Mouse (Mus musculus): ENCODE measurements around the gene Hdac5. TPM values are rescaled to one million over a fixed set of nuclear protein-coding genes. Genes with fewer than 3 reads are reported as not detected.

Gene Hdac5
- 88.2 TPM in 2 replicates for polyA plus RNA-seq (2015; fragmentation: Nextera tagmentation; extraction: Ambion mirVana)

DNA sequence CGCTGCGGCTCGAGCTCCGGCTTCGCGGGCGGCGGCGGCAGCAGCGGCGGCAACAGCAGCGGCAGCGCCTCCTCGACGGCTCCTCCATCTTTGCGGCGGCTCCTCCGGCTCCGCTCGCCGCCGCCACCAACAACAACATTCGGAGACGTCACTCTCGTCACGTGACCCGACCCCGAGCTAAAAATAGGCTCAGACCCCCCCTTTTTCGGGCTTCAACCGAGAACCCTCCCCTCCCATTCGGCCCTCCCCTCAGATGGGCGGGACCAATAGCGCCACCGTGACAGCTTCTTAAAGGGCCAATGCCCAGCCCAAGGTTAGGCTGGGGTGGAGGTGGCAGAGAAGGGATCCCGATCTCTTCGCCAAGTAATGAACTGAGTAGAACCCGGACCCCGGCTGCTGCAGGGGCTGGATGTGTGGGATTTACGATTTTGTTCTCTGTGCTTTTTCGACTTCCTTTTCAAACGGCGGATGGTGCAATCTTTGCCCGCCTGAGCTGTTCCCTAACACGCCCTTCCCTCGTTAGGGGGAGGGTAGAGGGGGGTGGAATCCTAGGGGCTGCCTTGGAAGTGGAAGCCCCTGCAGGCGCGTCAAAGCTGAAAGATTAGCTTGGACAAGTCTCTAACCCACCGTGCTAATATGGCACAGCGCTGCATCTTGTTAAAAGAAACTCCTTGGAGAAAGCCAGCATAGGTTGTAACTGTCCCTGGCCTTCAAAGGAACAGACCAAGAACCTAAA lies at the start of gene Hdac5:
TSS of gene Hdac5 (minus strand) at position 161 of the 736 bp plus-strand sequence.
- Histone ChIP-seq H3K27ac (peak within 1 kb of the TSS; percentile 93), H3K4me3 (peak within 1 kb of the TSS; percentile 79)
- WGBS, result under 1% methylated on average over 27 of the region's 49 CpGs

DNA sequence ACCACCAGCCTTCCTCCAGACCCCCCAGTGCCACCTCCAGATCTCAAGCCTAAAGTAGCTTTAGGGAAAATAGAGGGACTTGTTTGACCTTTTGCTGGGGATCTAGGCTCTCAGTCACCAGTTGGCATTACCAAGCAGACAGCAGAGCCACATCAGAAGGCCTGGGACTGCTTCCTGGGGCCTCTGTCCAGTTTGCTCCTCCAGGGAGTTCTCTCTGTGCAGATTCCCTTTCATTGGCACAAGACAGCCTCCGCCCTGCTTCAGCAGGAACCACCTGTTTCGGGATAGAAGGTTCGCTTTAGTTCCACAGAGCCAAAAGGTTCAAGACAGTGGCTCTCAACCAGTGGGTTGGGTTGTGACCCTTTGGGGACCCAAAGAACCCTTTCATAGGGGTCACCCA lies 49.6 kb upstream of the Hdac5 start:
- no peaks in the 10 kb centered on the region for H3K9me3 ChIP-seq (replicated peaks)
- no peak for ATAC-seq
- WGBS, result 90% methylated on average over 3 of the region's 3 CpGs
- no peak overlapping the region for H3K4me2 ChIP-seq
- H3K9ac ChIP-seq, result no peak overlapping the region
- H3K27me3 ChIP-seq, result peaks cover 20% of the 10 kb centered on the region
- H3K27ac ChIP-seq, result no peak overlapping the region
- H3K36me3 ChIP-seq (ENCODE audit: poor library complexity, severe bottlenecking), result no peaks in the 10 kb centered on the region
- H3K4me3 ChIP-seq, result no peak overlapping the region
- H3K4me1 ChIP-seq, result peaks cover 9% of the 10 kb centered on the region

More for the DNA sequence above, at the start of gene Hdac5:
- ATAC-seq, result peak; percentile 86
- no peaks in the 10 kb centered on the region for H3K27me3 ChIP-seq
- peak within 1 kb of the TSS; percentile 76 for H3K4me2 ChIP-seq
- H3K9me3 ChIP-seq (replicated peaks), result no peaks in the 10 kb centered on the region
- H3K36me3 ChIP-seq (ENCODE audit: poor library complexity, severe bottlenecking), result no peaks in the 10 kb centered on the region
- H3K9ac ChIP-seq, result peak within 1 kb of the TSS; percentile 90
- H3K4me1 ChIP-seq, result peaks cover 46% of the 10 kb centered on the region

DNA sequence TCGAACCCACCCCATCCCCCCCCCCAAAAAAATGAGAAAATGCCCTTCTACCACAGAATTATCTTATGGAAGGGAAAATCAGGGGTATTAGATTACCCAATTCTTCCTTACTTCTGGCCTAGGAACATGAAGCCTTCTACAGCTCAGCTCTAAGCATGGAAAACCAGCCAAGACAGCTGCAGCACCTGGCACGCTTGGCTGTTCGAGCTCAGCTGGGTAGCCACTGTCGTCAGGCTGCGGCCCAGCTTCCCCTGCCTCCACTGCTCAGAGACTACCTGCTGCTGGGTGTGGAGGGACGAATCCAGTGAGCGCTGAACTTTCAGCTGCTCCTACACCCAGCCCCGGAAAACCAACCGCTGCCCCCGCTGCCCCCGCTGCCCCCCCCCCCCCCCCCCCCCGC lies 47.8 kb upstream of the Hdac5 start:
- no peak overlapping the region for H3K27ac ChIP-seq
- H3K36me3 ChIP-seq (ENCODE audit: poor library complexity, severe bottlenecking), result no peaks in the 10 kb centered on the region
- no peaks in the 10 kb centered on the region for H3K9me3 ChIP-seq (replicated peaks)
- H3K9ac ChIP-seq, result no peak overlapping the region
- peaks cover 9% of the 10 kb centered on the region for H3K4me1 ChIP-seq
- 59% methylated on average over 9 of the region's 12 CpGs for WGBS
- peaks cover 20% of the 10 kb centered on the region for H3K27me3 ChIP-seq
- H3K4me3 ChIP-seq, result no peak overlapping the region
- no peak overlapping the region for H3K4me2 ChIP-seq
- ATAC-seq, result no peak

DNA sequence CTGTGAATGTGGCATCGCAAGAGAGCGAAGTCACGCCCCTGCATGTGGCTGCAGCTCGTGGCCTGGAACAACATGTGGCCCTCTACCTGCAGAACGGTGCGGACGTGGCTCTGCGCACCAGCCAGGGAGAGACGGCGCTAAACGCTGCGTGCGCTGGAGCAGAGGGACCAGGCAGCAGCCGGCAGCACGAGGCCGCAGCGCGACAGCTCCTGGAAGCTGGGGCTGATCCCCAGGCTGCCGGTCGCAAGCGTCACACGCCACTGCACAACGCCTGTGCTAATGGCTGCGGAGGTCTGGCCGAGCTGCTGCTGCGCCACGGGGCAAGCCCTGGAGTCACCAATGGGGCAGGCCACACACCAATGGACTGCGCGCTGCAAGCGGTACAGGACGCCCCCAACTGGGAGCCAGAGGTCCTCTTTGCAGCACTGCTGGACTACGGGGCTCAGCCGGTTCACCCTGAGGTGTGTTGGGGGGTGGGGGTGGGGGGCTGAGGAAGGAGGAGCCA lies 46.5 kb upstream of the Hdac5 start:
- peaks cover 20% of the 10 kb centered on the region for H3K27me3 ChIP-seq
- peak; percentile 36; the same call in 1 of the 2 replicates for ATAC-seq
- H3K36me3 ChIP-seq (ENCODE audit: poor library complexity, severe bottlenecking), result no peaks in the 10 kb centered on the region
- no peak overlapping the region for H3K27ac ChIP-seq
- H3K4me3 ChIP-seq, result peak overlapping the region; percentile 37
- 1% methylated on average over 33 of the region's 33 CpGs for WGBS
- H3K4me1 ChIP-seq, result peaks cover 9% of the 10 kb centered on the region
- peak overlapping the region; percentile 62 for H3K9ac ChIP-seq
- peak overlapping the region; percentile 73 for H3K4me2 ChIP-seq
- H3K9me3 ChIP-seq (replicated peaks), result no peaks in the 10 kb centered on the region

DNA sequence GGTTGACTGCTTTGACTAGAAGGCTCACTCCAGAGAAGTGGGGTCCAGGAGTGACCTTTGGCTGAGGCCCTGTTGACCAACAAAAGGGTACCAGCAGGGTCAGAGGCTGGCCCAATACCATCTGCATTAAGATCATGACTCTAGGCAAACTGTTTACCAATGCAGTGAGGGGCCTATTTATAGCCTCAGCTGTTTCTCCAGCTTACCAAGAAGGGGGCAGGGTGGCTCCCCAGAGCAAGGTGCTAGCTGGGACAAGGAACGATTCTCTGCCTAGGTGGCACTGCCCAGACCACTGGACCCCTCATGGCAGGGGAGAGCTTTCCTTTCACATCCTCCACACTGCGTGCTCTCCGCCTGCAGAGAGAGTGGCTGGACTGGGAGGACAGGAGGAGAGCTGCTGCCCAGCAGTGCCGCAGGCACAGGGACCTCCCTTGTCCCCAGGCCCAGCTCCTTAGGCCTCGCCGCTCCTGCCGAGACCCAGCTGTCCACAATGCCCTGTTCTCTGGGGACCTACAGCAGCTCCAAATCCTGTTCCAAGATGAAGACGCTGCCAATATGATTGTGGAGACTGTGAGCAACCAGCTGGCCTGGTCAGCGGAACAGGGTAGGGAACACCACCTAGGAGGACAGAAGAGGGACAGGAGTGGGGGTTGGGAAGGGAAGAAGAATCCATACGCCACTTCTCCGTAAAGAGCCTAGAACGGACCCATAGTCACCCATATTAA lies 38.7 kb upstream of the Hdac5 start, which contains the start of gene Asb16:
TSS of gene Asb16 (plus strand) at position 224 of the 725 bp plus-strand sequence.
- no peak within 1 kb of the TSS for H3K27ac ChIP-seq
- no peak for ATAC-seq
- no peak within 1 kb of the TSS for H3K9ac ChIP-seq
- H3K4me3 ChIP-seq, result no peak within 1 kb of the TSS
- WGBS, result 89% methylated on average over 12 of the region's 12 CpGs
- peaks cover 6% of the 10 kb centered on the region; the same call in 1 of the 2 replicates for H3K4me1 ChIP-seq
- H3K36me3 ChIP-seq (ENCODE audit: poor library complexity, severe bottlenecking), result no peaks in the 10 kb centered on the region
- H3K4me2 ChIP-seq, result no peak within 1 kb of the TSS
- H3K27me3 ChIP-seq, result no peaks in the 10 kb centered on the region
- H3K9me3 ChIP-seq (replicated peaks), result no peaks in the 10 kb centered on the region

DNA sequence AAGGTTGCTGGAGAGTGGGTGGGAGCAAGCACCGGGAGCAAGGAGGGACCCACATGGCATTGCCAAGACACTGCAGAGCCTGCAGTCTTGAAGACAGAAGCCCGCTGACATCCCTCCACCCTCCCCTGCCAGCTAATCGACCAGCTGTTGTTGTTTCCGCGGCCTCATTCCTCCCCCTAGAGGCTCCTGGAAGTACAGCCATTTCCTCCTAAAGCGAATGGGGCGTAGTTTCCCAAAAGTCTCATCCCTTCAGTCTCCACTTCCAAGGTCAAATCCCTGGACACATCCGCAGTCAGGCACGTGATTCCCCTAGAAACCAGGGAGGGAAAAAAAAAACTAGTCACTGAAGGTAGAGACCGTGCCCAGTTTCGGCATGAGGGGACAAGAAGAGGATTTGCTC lies 37.5 kb upstream of the Hdac5 start:
- H3K4me3 ChIP-seq, result no peak overlapping the region
- 9% methylated on average over 11 of the region's 11 CpGs for WGBS
- no peaks in the 10 kb centered on the region for H3K9me3 ChIP-seq (replicated peaks)
- peaks cover 6% of the 10 kb centered on the region; the same call in 1 of the 2 replicates for H3K4me1 ChIP-seq
- peaks cover 8% of the 10 kb centered on the region for H3K36me3 ChIP-seq (ENCODE audit: poor library complexity, severe bottlenecking)
- H3K4me2 ChIP-seq, result no peak overlapping the region
- H3K27ac ChIP-seq, result 0 out of 2 replicates have a peak overlapping the region, but pooled peaks have one; percentile 31
- 0 out of 2 replicates have a peak overlapping the region, but pooled peaks have one; percentile 8 for H3K9ac ChIP-seq
- ATAC-seq, result peak; percentile 76
- H3K27me3 ChIP-seq, result no peaks in the 10 kb centered on the region

DNA sequence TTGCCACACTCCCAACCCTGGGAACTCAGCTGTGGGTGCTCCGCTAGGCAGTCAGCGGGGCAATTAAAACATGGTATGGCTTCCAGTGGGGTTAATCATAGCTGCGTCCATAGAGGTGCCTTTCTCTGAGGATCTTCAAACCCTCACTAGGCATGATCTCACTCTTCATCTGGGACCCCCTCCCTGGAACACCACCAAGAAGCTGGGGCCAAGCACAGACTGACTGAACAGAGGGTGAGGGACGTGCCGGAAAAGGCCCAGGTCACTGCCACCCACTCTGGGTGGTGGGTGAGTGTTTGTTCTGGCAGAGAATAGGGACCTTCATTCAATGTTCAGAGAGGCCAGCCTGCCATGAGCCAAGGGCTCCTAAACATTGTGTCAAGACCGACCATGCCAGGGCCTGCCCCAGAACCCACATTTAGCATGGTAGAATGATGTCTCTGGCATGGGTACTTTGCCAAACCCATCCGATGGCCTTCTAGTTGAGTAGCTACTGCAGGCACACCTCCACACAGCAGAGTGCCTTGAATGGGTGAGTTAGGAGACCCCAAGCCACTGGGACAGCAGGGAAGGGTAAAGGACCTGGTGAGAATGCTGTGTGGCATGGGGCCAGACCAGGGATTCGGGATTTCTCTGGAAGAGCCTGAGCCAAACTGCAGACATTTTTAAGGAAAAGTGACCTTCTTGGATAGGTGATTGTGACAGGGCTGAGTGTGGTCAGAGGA lies 36.8 kb upstream of the Hdac5 start:
- Histone ChIP-seq H3K36me3 (ENCODE audit: poor library complexity, severe bottlenecking) (peaks cover 14% of the 10 kb centered on the region), H3K4me3 (no peak overlapping the region), H3K4me2 (no peak overlapping the region), H3K27ac (0 out of 2 replicates have a peak overlapping the region, but pooled peaks have one; percentile 31), H3K9ac (peak overlapping the region; percentile 8; the same call in 1 of the 2 replicates), H3K9me3 (replicated peaks) (no peaks in the 10 kb centered on the region), H3K27me3 (no peaks in the 10 kb centered on the region), H3K4me1 (peaks cover 6% of the 10 kb centered on the region; the same call in 1 of the 2 replicates)
- 86% methylated on average over 8 of the region's 8 CpGs for WGBS
- no peak for ATAC-seq

DNA sequence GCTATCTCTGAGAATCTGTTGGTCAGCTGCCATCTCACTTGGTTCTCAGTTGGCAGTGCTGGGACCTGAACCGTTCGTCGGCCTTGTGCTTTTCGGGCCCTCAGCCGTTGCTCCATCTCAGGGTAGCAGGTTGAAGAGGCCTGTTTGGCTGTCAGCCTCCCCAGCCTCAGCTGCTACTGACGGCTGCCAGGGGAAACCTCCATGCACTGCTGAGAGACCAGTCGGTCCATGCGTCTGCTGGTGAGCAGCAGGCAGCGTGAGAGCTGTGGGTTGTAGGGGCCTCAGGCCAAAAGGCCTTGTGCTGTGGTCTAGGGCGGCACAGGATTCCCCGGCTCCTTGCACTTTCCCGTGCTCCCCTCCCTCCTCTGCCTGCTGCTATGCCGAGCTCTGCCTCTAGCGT lies 35.9 kb upstream of the Hdac5 start:
- ATAC-seq, result no peak
- WGBS, result 61% methylated on average over 14 of the region's 14 CpGs

DNA sequence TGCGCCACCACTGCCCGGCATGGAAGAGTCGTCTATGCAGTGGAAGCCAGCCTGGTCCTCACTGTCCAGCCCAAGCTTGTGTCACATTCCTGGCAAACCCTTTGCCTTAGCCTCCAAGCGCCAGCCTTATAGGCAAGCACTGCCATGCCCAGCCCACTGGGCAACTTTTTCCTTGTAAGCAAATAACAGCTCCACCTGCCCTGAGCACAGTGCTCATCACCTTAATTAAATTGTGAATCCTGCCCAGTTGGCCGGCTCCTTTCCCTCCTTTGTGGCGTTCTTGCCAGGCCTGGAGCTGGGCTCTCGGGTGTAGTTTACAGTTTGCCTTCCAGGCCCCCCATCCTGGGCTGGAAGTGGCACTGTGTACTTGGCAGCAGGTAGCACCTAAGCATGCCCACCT lies 33.2 kb upstream of the Hdac5 start:
- no peak overlapping the region for H3K4me3 ChIP-seq
- H3K9me3 ChIP-seq (replicated peaks), result no peaks in the 10 kb centered on the region
- peaks cover 28% of the 10 kb centered on the region for H3K36me3 ChIP-seq (ENCODE audit: poor library complexity, severe bottlenecking)
- H3K4me2 ChIP-seq, result no peak overlapping the region
- no peaks in the 10 kb centered on the region for H3K27me3 ChIP-seq
- ATAC-seq, result no peak
- peaks cover 7% of the 10 kb centered on the region for H3K4me1 ChIP-seq
- no peak overlapping the region for H3K27ac ChIP-seq
- H3K9ac ChIP-seq, result no peak overlapping the region
- WGBS, result 88% methylated on average over 7 of the region's 7 CpGs

More for the DNA sequence above, 35.9 kb upstream of the Hdac5 start:
- Histone ChIP-seq H3K4me3 (no peak overlapping the region), H3K27me3 (no peaks in the 10 kb centered on the region), H3K9ac (no peak overlapping the region), H3K4me1 (peaks cover 6% of the 10 kb centered on the region; the same call in 1 of the 2 replicates), H3K27ac (no peak overlapping the region), H3K36me3 (ENCODE audit: poor library complexity, severe bottlenecking) (peaks cover 14% of the 10 kb centered on the region), H3K9me3 (replicated peaks) (no peaks in the 10 kb centered on the region), H3K4me2 (no peak overlapping the region)

DNA sequence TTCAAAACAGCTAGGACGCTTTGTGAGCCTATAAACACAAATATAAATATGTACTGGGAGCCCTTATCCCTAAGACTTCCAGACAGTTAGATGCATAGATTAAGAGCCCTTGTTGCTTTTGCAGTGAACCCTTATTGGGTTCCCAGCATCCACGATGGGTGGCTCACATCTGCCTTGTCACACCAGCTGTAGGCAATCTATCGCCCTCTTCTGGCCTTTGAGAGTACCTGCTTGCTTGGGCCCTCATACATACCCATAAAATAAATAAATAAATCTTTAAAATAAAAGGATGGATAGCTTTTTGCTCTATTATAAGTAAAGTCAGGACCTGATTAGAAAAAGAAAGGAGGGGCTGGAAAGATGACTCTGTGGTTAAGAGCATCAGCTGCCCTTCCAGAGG lies 28.6 kb upstream of the Hdac5 start:
- peaks cover 15% of the 10 kb centered on the region for H3K4me1 ChIP-seq
- no peaks in the 10 kb centered on the region for H3K9me3 ChIP-seq (replicated peaks)
- no peak for ATAC-seq
- H3K4me2 ChIP-seq, result no peak overlapping the region
- 92% methylated on average over 3 of the region's 3 CpGs for WGBS
- no peak overlapping the region for H3K9ac ChIP-seq
- no peaks in the 10 kb centered on the region for H3K27me3 ChIP-seq
- peaks cover 48% of the 10 kb centered on the region for H3K36me3 ChIP-seq (ENCODE audit: poor library complexity, severe bottlenecking)
- H3K4me3 ChIP-seq, result no peak overlapping the region
- H3K27ac ChIP-seq, result no peak overlapping the region

DNA sequence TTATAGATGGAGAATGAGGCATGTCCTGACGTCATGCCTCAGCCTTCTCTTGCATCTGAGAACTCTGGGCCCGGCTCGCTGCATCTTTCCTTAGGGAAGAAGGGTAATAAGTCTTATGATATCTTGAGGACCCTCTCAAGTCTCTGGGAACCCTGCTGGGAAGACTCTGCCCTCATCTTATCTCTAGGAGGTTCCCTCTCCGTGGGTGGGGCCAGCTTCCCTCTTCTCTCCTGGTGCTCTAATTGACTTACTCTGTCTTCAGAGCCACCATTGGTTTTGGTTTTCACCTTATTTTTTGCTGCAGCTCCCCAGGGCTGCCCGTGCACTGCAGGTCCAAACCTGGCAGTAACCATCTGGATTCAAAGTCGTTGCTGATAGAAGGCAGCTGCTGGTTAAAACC lies 28.1 kb upstream of the Hdac5 start:
- no peak overlapping the region for H3K4me3 ChIP-seq
- peak overlapping the region; percentile 51 for H3K27ac ChIP-seq
- peaks cover 45% of the 10 kb centered on the region for H3K36me3 ChIP-seq (ENCODE audit: poor library complexity, severe bottlenecking)
- no peaks in the 10 kb centered on the region for H3K27me3 ChIP-seq
- 85% methylated on average over 6 of the region's 6 CpGs for WGBS
- H3K4me2 ChIP-seq, result no peak overlapping the region
- H3K9me3 ChIP-seq (replicated peaks), result no peaks in the 10 kb centered on the region
- no peak for ATAC-seq
- H3K4me1 ChIP-seq, result peaks cover 15% of the 10 kb centered on the region
- H3K9ac ChIP-seq, result no peak overlapping the region

Measured in forebrain, embryonic 13.5 days (tissue).